19 mouse cellular contexts compared by ENCODE assay signal in the genomic region with DNA sequence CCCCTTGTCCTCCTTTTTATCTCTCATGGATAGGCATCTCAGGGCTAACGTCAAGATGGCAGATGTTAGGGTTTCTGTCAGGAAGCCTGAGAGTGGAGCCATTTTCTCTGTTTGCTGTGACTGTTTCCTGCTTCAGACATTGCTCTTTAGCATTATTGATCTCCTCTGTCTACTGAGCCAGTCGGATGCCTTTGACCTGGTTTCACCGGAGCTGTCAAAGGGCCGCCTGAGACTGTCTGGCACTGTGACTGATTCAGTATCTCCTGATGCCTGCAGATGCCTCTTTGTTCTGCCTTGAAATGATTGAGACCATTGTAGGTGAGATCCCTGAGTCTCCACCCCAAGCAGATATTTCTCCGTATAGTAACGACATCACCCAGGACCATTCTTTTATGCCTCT.
DNase-seq lines count a peak whose midpoint lies in the region; ATAC-seq and TF ChIP-seq lines count a peak whose summit lies in the region.
"Had no signal": no experiment of that assay in that cellular context is flagged by ENCODE, and none has a peak within 500 bp of the region (broad histone marks: within the 10 kb centered on the region; RNA-seq: fewer than 3 reads in every experiment).

No protein-coding gene starts in this region.

- no peak overlapping the region for H3K4me2 ChIP-seq in hindbrain, postnatal 0 days (ENCODE audit: low read depth, low read length)
- no peak overlapping the region for H3K4me2 ChIP-seq in midbrain, embryonic 15.5 days
- no peak overlapping the region for H3K4me2 ChIP-seq in neural tube, embryonic 13.5 days
- no peak overlapping the region for H3K4me2 ChIP-seq in neural tube, embryonic 14.5 days (ENCODE audit: low read depth, low read length)
- H3K4me2 ChIP-seq: embryonic facial prominence, embryonic 12.5 days; heart, embryonic 12.5 days had no signal

- no peak for ATAC-seq in hindbrain, postnatal 0 days
- no peak for ATAC-seq in midbrain, embryonic 15.5 days (replicated peaks)
- no peak for ATAC-seq in neural tube, embryonic 13.5 days (ENCODE audit: low read depth)
- ATAC-seq in neural tube, embryonic 14.5 days (ENCODE audit: low read depth): no peak
- ATAC-seq: activated CD4-positive, CD25-positive, alpha-beta regulatory T cell, adult 4 months; forebrain, postnatal 0 days had no signal

- H3K27ac ChIP-seq in hindbrain, embryonic 10.5 days: peak overlapping the region; percentile 30; the same call in 1 of the 2 replicates
- no peak overlapping the region for H3K27ac ChIP-seq in hindbrain, postnatal 0 days
- peak overlapping the region; percentile 33; the same call in 1 of the 2 replicates for H3K27ac ChIP-seq in midbrain, embryonic 10.5 days (replicated peaks)
- H3K27ac ChIP-seq in midbrain, embryonic 15.5 days: no peak overlapping the region
- H3K27ac ChIP-seq in neural tube, embryonic 13.5 days (replicated peaks): peak overlapping the region; percentile 46
- peak overlapping the region; percentile 0; the same call in 1 of the 2 replicates for H3K27ac ChIP-seq in neural tube, embryonic 14.5 days (ENCODE audit: low read depth, low read length)
- H3K27ac ChIP-seq: embryonic facial prominence, embryonic 12.5 days; heart, adult 2 months had no signal

- H3K9me3 ChIP-seq in hindbrain, embryonic 10.5 days: no peaks in the 10 kb centered on the region
- H3K9me3 ChIP-seq in hindbrain, postnatal 0 days (ENCODE audit: low read length): no peaks in the 10 kb centered on the region
- no peaks in the 10 kb centered on the region for H3K9me3 ChIP-seq in midbrain, embryonic 10.5 days (replicated peaks)
- H3K9me3 ChIP-seq in midbrain, embryonic 15.5 days: no peaks in the 10 kb centered on the region
- no peaks in the 10 kb centered on the region for H3K9me3 ChIP-seq in neural tube, embryonic 13.5 days
- H3K9me3 ChIP-seq in neural tube, embryonic 14.5 days (ENCODE audit: control insufficient read depth, low read length): no peaks in the 10 kb centered on the region
- H3K9me3 ChIP-seq: embryonic facial prominence, embryonic 12.5 days; heart, embryonic 12.5 days had no signal

- H3K4me1 ChIP-seq in hindbrain, embryonic 10.5 days (replicated peaks): peaks cover 4% of the 10 kb centered on the region; the same call in 1 of the 2 replicates
- H3K4me1 ChIP-seq in hindbrain, postnatal 0 days (ENCODE audit: insufficient read depth, low read length): no peaks in the 10 kb centered on the region
- H3K4me1 ChIP-seq in midbrain, embryonic 10.5 days: peaks cover 23% of the 10 kb centered on the region
- H3K4me1 ChIP-seq in midbrain, embryonic 15.5 days: peaks cover 10% of the 10 kb centered on the region
- H3K4me1 ChIP-seq in neural tube, embryonic 13.5 days (replicated peaks): peaks cover 12% of the 10 kb centered on the region
- H3K4me1 ChIP-seq in neural tube, embryonic 14.5 days (ENCODE audit: control insufficient read depth, insufficient read depth, low read length): no peaks in the 10 kb centered on the region

- no peak for DNase-seq in hindbrain, embryonic 10.5 days (ENCODE audit: low spot score)
- no peak for DNase-seq in hindbrain, postnatal 0 days (ENCODE audit: low spot score)
- DNase-seq in midbrain, embryonic 10.5 days (ENCODE audit: low spot score): no peak
- DNase-seq in neural tube, embryonic 10.5 days (ENCODE audit: extremely low spot score, low spot score): no peak
- DNase-seq in retina, embryonic 14.5 days (ENCODE audit: low spot score): no peak
- DNase-seq: adrenal gland, postnatal 14 days; cerebellum, adult 11-12 months; cerebellum, adult 9-10 months; cerebellum, postnatal 25 days; forebrain, postnatal 0 days; gastrocnemius, postnatal 14 days; heart, adult 2 months; heart, postnatal 36 days had no signal

- 74% methylated on average over 6 of the region's 6 CpGs for WGBS in hindbrain, embryonic 10.5 days
- WGBS in hindbrain, postnatal 0 days: 70% methylated on average over 6 of the region's 6 CpGs
- WGBS in midbrain, embryonic 10.5 days: 83% methylated on average over 6 of the region's 6 CpGs
- 81% methylated on average over 6 of the region's 6 CpGs for WGBS in midbrain, embryonic 15.5 days
- WGBS in neural tube, embryonic 13.5 days: 77% methylated on average over 6 of the region's 6 CpGs
- WGBS in neural tube, embryonic 14.5 days: 83% methylated on average over 6 of the region's 6 CpGs

- H3K4me3 ChIP-seq in hindbrain, embryonic 10.5 days: no peak overlapping the region
- no peak overlapping the region for H3K4me3 ChIP-seq in hindbrain, postnatal 0 days (ENCODE audit: low read length)
- no peak overlapping the region for H3K4me3 ChIP-seq in midbrain, embryonic 10.5 days
- H3K4me3 ChIP-seq in midbrain, embryonic 15.5 days: no peak overlapping the region
- H3K4me3 ChIP-seq in neural tube, embryonic 13.5 days: no peak overlapping the region
- no peak overlapping the region for H3K4me3 ChIP-seq in neural tube, embryonic 14.5 days (ENCODE audit: low read depth, low read length)
- H3K4me3 ChIP-seq: embryonic facial prominence, embryonic 12.5 days; heart, adult 2 months; heart, embryonic 12.5 days had no signal

- H3K36me3 ChIP-seq in hindbrain, embryonic 10.5 days: peaks cover 90% of the 10 kb centered on the region
- no peaks in the 10 kb centered on the region for H3K36me3 ChIP-seq in hindbrain, postnatal 0 days (ENCODE audit: insufficient read depth, low read length)
- peaks cover 65% of the 10 kb centered on the region for H3K36me3 ChIP-seq in midbrain, embryonic 10.5 days
- no peaks in the 10 kb centered on the region; the same call in 1 of the 2 replicates for H3K36me3 ChIP-seq in midbrain, embryonic 15.5 days (replicated peaks)
- peaks cover 52% of the 10 kb centered on the region for H3K36me3 ChIP-seq in neural tube, embryonic 13.5 days
- H3K36me3 ChIP-seq in neural tube, embryonic 14.5 days (ENCODE audit: control insufficient read depth, insufficient read depth, low read length): peaks cover 6% of the 10 kb centered on the region
- H3K36me3 ChIP-seq: embryonic facial prominence, embryonic 12.5 days; heart, embryonic 12.5 days had no signal

- no peak for TF ChIP-seq CTCF in hindbrain, postnatal 0 days (IDR thresholded peaks at IDR 0.05; ENCODE audit: low read depth)

- no peak overlapping the region for H3K9ac ChIP-seq in hindbrain, postnatal 0 days (replicated peaks; ENCODE audit: low read length)
- H3K9ac ChIP-seq in midbrain, embryonic 15.5 days: no peak overlapping the region
- H3K9ac ChIP-seq in neural tube, embryonic 13.5 days: no peak overlapping the region
- H3K9ac ChIP-seq in neural tube, embryonic 14.5 days (replicated peaks; ENCODE audit: low read depth, low read length): no peak overlapping the region
- H3K9ac ChIP-seq: embryonic facial prominence, embryonic 12.5 days; forebrain, postnatal 0 days; heart, embryonic 12.5 days had no signal

- H3K27me3 ChIP-seq in hindbrain, embryonic 10.5 days (ENCODE audit: insufficient read depth, poor library complexity, severe bottlenecking): no peaks in the 10 kb centered on the region
- no peaks in the 10 kb centered on the region for H3K27me3 ChIP-seq in hindbrain, postnatal 0 days (ENCODE audit: insufficient read depth, low read length)
- no peaks in the 10 kb centered on the region for H3K27me3 ChIP-seq in midbrain, embryonic 10.5 days (ENCODE audit: low read depth, poor library complexity, severe bottlenecking)
- H3K27me3 ChIP-seq in midbrain, embryonic 15.5 days (replicated peaks): no peaks in the 10 kb centered on the region
- no peaks in the 10 kb centered on the region for H3K27me3 ChIP-seq in neural tube, embryonic 13.5 days
- H3K27me3 ChIP-seq in neural tube, embryonic 14.5 days (ENCODE audit: control insufficient read depth, insufficient read depth, low read length): no peaks in the 10 kb centered on the region
- H3K27me3 ChIP-seq: embryonic facial prominence, embryonic 12.5 days; heart, embryonic 12.5 days had no signal

Comparison
In these comparisons a context has a peak if more than half of its experiments do, and no peak if none do; other contexts are left out.
1. H3K27ac ChIP-seq: peak in hindbrain, embryonic 10.5 days (single experiment), midbrain, embryonic 10.5 days (single experiment), neural tube, embryonic 13.5 days (single experiment) and neural tube, embryonic 14.5 days (single experiment); none in hindbrain, postnatal 0 days (single experiment) and midbrain, embryonic 15.5 days (single experiment).